Mouse (Mus musculus) c-Kit-positive CD71-positive TER-119-positive erythroid progenitor cells, embryonic 14.5 days (primary cell): ENCODE data around the gene Gm4565.
"Not testable (repeated sequence)": the region's sequence is repeated elsewhere in the genome, so short reads cannot be mapped to it uniquely, and the experiment has no call there.

Experiments used
- DNase-seq: peaks from one replicate; pipeline ENCODE4 v3.0.0-alpha.2; 2013; ENCODE audit warnings: low spot score

The Gm4565 gene

DNA sequence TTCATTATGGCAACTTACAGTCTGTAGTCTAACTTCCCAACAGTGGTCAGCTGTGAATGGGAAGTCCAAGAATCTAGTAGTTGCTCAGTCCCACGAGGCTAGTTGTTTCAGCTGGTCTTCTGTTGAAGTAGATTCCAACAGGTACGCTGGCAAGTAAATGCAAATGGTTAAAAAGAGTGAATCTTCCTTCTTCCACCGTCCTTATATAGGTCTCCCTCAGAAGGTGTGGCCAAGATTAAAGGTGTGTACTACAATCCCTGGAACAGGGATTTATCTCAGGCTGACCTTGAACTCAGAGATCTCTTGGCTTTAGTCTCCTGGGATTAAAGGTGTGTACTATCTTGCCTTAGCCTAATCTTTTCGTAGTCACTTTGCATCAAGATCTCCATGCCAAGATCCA is at the start of gene Gm4565:
Gene Gm4565, minus strand, starts transcription at position 101 of the 400 bp plus-strand sequence.
- DNase-seq, result not testable (repeated sequence)

DNA sequence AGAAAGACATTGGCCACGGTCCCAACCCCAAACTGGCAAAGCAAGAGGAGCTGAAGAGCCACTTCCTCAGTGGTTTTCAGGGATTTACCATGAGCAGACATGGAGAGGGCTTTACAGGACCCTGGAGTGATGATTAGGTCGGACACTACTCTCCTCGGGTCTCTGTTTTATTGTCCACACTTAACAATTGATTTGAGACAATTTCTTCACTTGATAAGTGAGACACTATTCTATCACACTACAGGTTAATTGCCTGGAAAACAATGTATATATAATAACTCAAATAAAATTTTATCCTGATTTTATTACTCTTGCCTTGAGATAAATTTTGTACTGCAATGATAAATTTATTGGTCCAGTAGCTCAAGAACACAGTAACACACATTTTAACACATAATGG is 22.7 kb downstream of the Gm4565 start, which contains the start of gene Gm4201:
Gene Gm4201, minus strand, starts transcription at position 101 of the 400 bp plus-strand sequence.
- not testable (repeated sequence) for DNase-seq

GRCm38 (mm10) chr7:22534787-22535186 is 53.1 kb downstream of the Gm4565 start, which contains the start of gene Gm8677:
Gene Gm8677 (minus strand): TSS chr7:22534887.
- DNase-seq, result not testable (repeated sequence)
